Mouse (Mus musculus) olfactory bulb, adult 2 months (tissue): ENCODE results near the gene Fxr2.

ENCODE experiments used
- CTCF ChIP-seq: fragments of 200-500 bp; IDR thresholded peaks from 2 replicates; pipeline ENCODE4 v1.5.1; 2012; ENCODE audit warnings: low read depth, mild to moderate bottlenecking, low read length, moderate library complexity; ENCODE audit not compliant: insufficient read depth
- POLR2A ChIP-seq: fragments of 200-500 bp; IDR thresholded peaks from 2 replicates; pipeline ENCODE4 v1.6.1; 2012; ENCODE audit warnings: mild to moderate bottlenecking, low read depth, low read length, moderate library complexity; ENCODE audit not compliant: insufficient read depth

- TF ChIP-seq CTCF (no peak), POLR2A (no peak)
Measured at GRCm38 (mm10) chr11:69589207-69589834, 43.5 kb upstream of the Fxr2 start.
